Mouse (Mus musculus) intestine, embryonic 16.5 days (tissue): ENCODE measurements around the gene Plvap. TPM values are rescaled to one million over a fixed set of nuclear protein-coding genes. Genes with fewer than 3 reads are reported as not detected.

Experiments used
- ATAC-seq: fragments of 200-750 bp; cut with Nextera tagmentation; 2 replicates; pipeline ENCODE4 v1.8.0; 2017; ENCODE audit warnings: moderate TSS enrichment, moderate library complexity
- H3K27ac ChIP-seq: fragments of 300-500 bp; sonication (generic); 2 replicates; pipeline ENCODE4 v1.5.1; 2014; ENCODE audit warnings: mild to moderate bottlenecking, low read length
- H3K27me3 ChIP-seq: fragments of 300-500 bp; sonication (generic); replicated peaks from 2 replicates; pipeline ENCODE4 v1.6.1; 2014; ENCODE audit warnings: low read length, control low read depth, mixed read lengths; ENCODE audit not compliant: control insufficient read depth, insufficient read depth
- H3K36me3 ChIP-seq: fragments of 300-500 bp; sonication (generic); 2 replicates; pipeline ENCODE4 v1.6.1; 2014; ENCODE audit warnings: low read length, control low read depth; ENCODE audit not compliant: control insufficient read depth, insufficient read depth
- H3K4me1 ChIP-seq: fragments of 300-500 bp; sonication (generic); 2 replicates; pipeline ENCODE4 v1.6.1; 2014; ENCODE audit warnings: low read length, control low read depth, mixed read lengths; ENCODE audit not compliant: control insufficient read depth, insufficient read depth
- H3K4me2 ChIP-seq: fragments of 300-500 bp; sonication (generic); 2 replicates; pipeline ENCODE4 v1.6.1; 2014; ENCODE audit warnings: low read depth, low read length, control low read depth
- H3K4me3 ChIP-seq: fragments of 300-500 bp; sonication (generic); 2 replicates; pipeline ENCODE4 v1.5.1; 2014; ENCODE audit warnings: mild to moderate bottlenecking, low read length
- H3K9ac ChIP-seq: fragments of 300-500 bp; sonication (generic); 2 replicates; pipeline ENCODE4 v1.6.1; 2014; ENCODE audit warnings: low read depth, low read length
- H3K9me3 ChIP-seq: fragments of 300-500 bp; sonication (generic); 2 replicates; pipeline ENCODE4 v1.6.1; 2016; ENCODE audit warnings: low read length, control low read depth; ENCODE audit not compliant: control insufficient read depth
- WGBS: fragments of 180-500 bp; shearing (Covaris S2); extraction: QIAGEN DNeasy Blood & Tissue Kit; methylation state at CpG from one replicate; pipeline ENCODE4 v1.1.7; 2014; 5-methylcytosine and 5-hydroxymethylcytosine counted together
- polyA plus RNA-seq: library from polyadenylated mRNA; unstranded; fragments of >200 nt; fragmentation: Nextera tagmentation; extraction: Ambion mirVana; gene quantifications from 2 replicates; pipeline ENCODE4 v1.2.1, GENCODE M21; 2015

Gene Plvap
- polyA plus RNA-seq: 70.9 and 80.9 TPM in 2 replicates

GRCm38 (mm10) chr8:71511644-71512043, at the start of gene Plvap:
Plvap (minus strand) TSS chr8:71511752.
- Histone ChIP-seq H3K4me2 (0 out of 2 replicates have a peak within 1 kb of the TSS, but pooled peaks have one; percentile 2), H3K27me3 (peaks cover 23% of the 10 kb centered on the region)

GRCm38 (mm10) chr8:71560765-71561164, 49.2 kb upstream of the Plvap start:
- Histone ChIP-seq H3K4me3 (no peak overlapping the region), H3K9me3 (peaks cover 6% of the 10 kb centered on the region; the same call in 1 of the 2 replicates), H3K9ac (no peak overlapping the region), H3K36me3 (no peaks in the 10 kb centered on the region), H3K27me3 (peaks cover 38% of the 10 kb centered on the region), H3K4me1 (peaks cover 16% of the 10 kb centered on the region), H3K27ac (no peak overlapping the region), H3K4me2 (no peak overlapping the region)
- WGBS: 86% methylated on average over 5 of the region's 5 CpGs
- ATAC-seq: no peak

More at GRCm38 (mm10) chr8:71511644-71512043, at the start of gene Plvap:
- Histone ChIP-seq H3K36me3 (no peaks in the 10 kb centered on the region), H3K4me1 (peaks cover 16% of the 10 kb centered on the region; the same call in 1 of the 2 replicates), H3K4me3 (peak within 1 kb of the TSS; percentile 25), H3K9me3 (no peaks in the 10 kb centered on the region), H3K27ac (no peak within 1 kb of the TSS), H3K9ac (peak within 1 kb of the TSS; percentile 8; the same call in 1 of the 2 replicates)
- ATAC-seq: peak; percentile 22; the same call in 1 of the 2 replicates
- 18% methylated on average over 14 of the region's 14 CpGs for WGBS

- 72% methylated on average over 3 of the region's 3 CpGs for WGBS
- peaks cover 42% of the 10 kb centered on the region for H3K27me3 ChIP-seq
Observed at GRCm38 (mm10) chr8:71560071-71560470, 48.5 kb upstream of the Plvap start.

GRCm38 (mm10) chr8:71558958-71559690, 47.6 kb upstream of the Plvap start:
- H3K27ac ChIP-seq: no peak overlapping the region
- WGBS: 2% methylated on average over 24 of the region's 24 CpGs
- no peaks in the 10 kb centered on the region for H3K36me3 ChIP-seq
- H3K9me3 ChIP-seq: peaks cover 3% of the 10 kb centered on the region; the same call in 1 of the 2 replicates
- H3K27me3 ChIP-seq: peaks cover 42% of the 10 kb centered on the region
- H3K4me2 ChIP-seq: peak overlapping the region; percentile 66
- peaks cover 16% of the 10 kb centered on the region for H3K4me1 ChIP-seq
- ATAC-seq: peak; percentile 66
- peak overlapping the region; percentile 52 for H3K9ac ChIP-seq
- H3K4me3 ChIP-seq: peak overlapping the region; percentile 42

More at GRCm38 (mm10) chr8:71560071-71560470, 48.5 kb upstream of the Plvap start:
- no peaks in the 10 kb centered on the region for H3K36me3 ChIP-seq
- H3K27ac ChIP-seq: no peak overlapping the region
- peaks cover 16% of the 10 kb centered on the region for H3K4me1 ChIP-seq
- no peak for ATAC-seq
- no peak overlapping the region for H3K9ac ChIP-seq
- no peak overlapping the region for H3K4me2 ChIP-seq
- peaks cover 6% of the 10 kb centered on the region; the same call in 1 of the 2 replicates for H3K9me3 ChIP-seq
- H3K4me3 ChIP-seq: no peak overlapping the region

GRCm38 (mm10) chr8:71558071-71558957, 46.8 kb upstream of the Plvap start, which contains the start of gene Tmem221:
Tmem221 (minus strand) TSS chr8:71558871.
- ATAC-seq: peak; percentile 54
- H3K9me3 ChIP-seq: no peaks in the 10 kb centered on the region
- H3K36me3 ChIP-seq: no peaks in the 10 kb centered on the region
- H3K4me2 ChIP-seq: peak within 1 kb of the TSS; percentile 66
- WGBS: 4% methylated on average over 70 of the region's 70 CpGs
- peaks cover 16% of the 10 kb centered on the region for H3K4me1 ChIP-seq
- no peak within 1 kb of the TSS for H3K27ac ChIP-seq
- peak within 1 kb of the TSS; percentile 42 for H3K4me3 ChIP-seq
- peaks cover 42% of the 10 kb centered on the region for H3K27me3 ChIP-seq
- peak within 1 kb of the TSS; percentile 52 for H3K9ac ChIP-seq

- H3K36me3 ChIP-seq: no peaks in the 10 kb centered on the region
- 88% methylated on average over 2 of the region's 2 CpGs for WGBS
- no peaks in the 10 kb centered on the region for H3K9me3 ChIP-seq
- no peak overlapping the region for H3K27ac ChIP-seq
- H3K4me3 ChIP-seq: no peak overlapping the region
- no peak for ATAC-seq
- peaks cover 31% of the 10 kb centered on the region for H3K27me3 ChIP-seq
- H3K4me2 ChIP-seq: no peak overlapping the region
- no peak overlapping the region for H3K9ac ChIP-seq
- peaks cover 7% of the 10 kb centered on the region; the same call in 1 of the 2 replicates for H3K4me1 ChIP-seq
Observed at GRCm38 (mm10) chr8:71554644-71555043, 43.1 kb upstream of the Plvap start.

- 70% methylated on average over 6 of the region's 6 CpGs for WGBS
- H3K27me3 ChIP-seq: peaks cover 24% of the 10 kb centered on the region
- H3K9me3 ChIP-seq: no peaks in the 10 kb centered on the region
- H3K4me1 ChIP-seq: peaks cover 7% of the 10 kb centered on the region; the same call in 1 of the 2 replicates
- no peak overlapping the region for H3K27ac ChIP-seq
- ATAC-seq: no peak
- H3K4me3 ChIP-seq: no peak overlapping the region
- no peaks in the 10 kb centered on the region for H3K36me3 ChIP-seq
- H3K4me2 ChIP-seq: no peak overlapping the region
- H3K9ac ChIP-seq: no peak overlapping the region
Observed at GRCm38 (mm10) chr8:71554001-71554400, 42.4 kb upstream of the Plvap start.

GRCm38 (mm10) chr8:71552770-71553169, 41.2 kb upstream of the Plvap start:
- Histone ChIP-seq H3K4me2 (no peak overlapping the region), H3K4me1 (no peaks in the 10 kb centered on the region), H3K9ac (no peak overlapping the region), H3K27ac (no peak overlapping the region), H3K36me3 (no peaks in the 10 kb centered on the region), H3K4me3 (no peak overlapping the region), H3K9me3 (no peaks in the 10 kb centered on the region), H3K27me3 (peaks cover 14% of the 10 kb centered on the region; the same call in 1 of the 2 replicates)
- 55% methylated on average over 6 of the region's 6 CpGs for WGBS
- ATAC-seq: peak; percentile 41

GRCm38 (mm10) chr8:71550754-71551153, 39.2 kb upstream of the Plvap start:
- no peak overlapping the region for H3K27ac ChIP-seq
- 63% methylated on average over 7 of the region's 7 CpGs for whole genome bisulfite sequencing
- no peak overlapping the region for H3K4me2 ChIP-seq

More at GRCm38 (mm10) chr8:71550754-71551153, 39.2 kb upstream of the Plvap start:
- Histone ChIP-seq H3K4me1 (no peaks in the 10 kb centered on the region), H3K4me3 (no peak overlapping the region), H3K9ac (no peak overlapping the region), H3K9me3 (no peaks in the 10 kb centered on the region), H3K27me3 (0 out of 2 replicates have a peak, but pooled peaks cover 4% of the 10 kb centered on the region), H3K36me3 (peaks cover 2% of the 10 kb centered on the region)
- ATAC-seq: no peak
